Mouse (Mus musculus) retina, postnatal 7 days (tissue): ENCODE data around the gene Zfhx3.
A peak's percentile ranks its signal among the peaks of the same experiment; 100 is the strongest.

Experiments used
- DNase-seq: peaks from one replicate; pipeline ENCODE4 v3.0.0-alpha.2; 2012; ENCODE audit warnings: low read depth, low spot score

Zfhx3 gene

GRCm38 (mm10) chr8:108537686-108538551 is 595.5 kb downstream of the Zfhx3 start:
- DNase-seq, result no peak

- DNase-seq, result peak; percentile 6
Observed at GRCm38 (mm10) chr8:108538929-108539555, 596.6 kb downstream of the Zfhx3 start.

DNA sequence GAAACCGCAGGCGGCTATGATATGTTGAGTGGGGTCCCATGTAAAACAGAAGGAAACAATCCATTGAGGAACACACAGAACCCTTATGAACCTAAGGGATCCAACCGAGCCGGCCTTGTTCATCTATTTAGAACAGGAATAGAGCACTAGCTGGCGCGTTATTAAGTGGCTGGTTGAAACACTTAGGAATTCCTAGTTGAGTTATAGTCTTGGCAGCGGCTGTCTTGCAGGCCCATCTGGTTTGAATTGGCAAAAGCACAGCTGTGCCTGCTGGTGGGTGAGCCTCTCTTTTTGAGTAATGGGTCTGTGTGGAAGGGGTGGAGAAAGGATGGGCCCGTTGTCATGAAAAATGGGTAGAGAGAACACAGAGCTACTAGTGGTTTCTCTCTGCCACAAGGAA is 610.1 kb downstream of the Zfhx3 start:
- no peak for DNase-seq

DNA sequence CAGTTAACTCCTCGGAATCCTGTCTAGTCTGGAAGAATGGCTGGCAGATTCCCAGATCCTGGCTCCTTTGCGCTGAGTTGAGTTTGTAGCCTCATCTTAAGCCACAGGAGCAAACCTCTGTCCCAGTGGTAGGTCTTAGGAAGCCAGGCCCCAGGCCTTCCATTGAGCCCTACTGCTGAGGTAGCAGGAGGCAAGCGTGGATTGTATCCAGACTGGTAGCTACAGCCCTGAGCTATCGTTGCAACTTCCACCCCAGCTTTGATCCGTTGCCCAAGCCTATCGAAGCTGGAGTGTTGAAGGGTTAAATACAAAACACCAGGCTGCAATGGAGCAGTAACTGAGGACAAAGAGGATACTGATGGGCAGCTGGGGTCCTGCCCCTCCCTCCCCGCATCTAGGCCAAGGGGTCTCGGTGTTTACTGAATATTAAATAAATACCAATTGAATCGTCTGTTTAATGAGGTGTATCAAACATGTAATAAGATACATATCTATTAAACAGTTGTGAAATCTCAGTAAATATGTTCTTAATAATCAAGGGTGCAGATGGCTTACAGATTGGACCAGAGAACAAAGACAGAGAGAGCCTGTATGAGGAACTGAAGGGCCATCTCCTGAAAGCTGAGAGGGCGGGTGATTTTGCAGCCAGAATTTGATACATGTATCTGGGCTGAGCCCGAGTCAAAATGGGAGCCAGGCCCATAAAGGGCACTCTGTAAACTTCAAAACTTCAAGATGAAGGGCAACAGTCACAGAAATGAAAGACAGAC is 611.5 kb downstream of the Zfhx3 start:
- DNase-seq, result no peak

- DNase-seq, result no peak
Observed at GRCm38 (mm10) chr8:108554578-108555245, 612.3 kb downstream of the Zfhx3 start.

- DNase-seq, result no peak
Observed at GRCm38 (mm10) chr8:108563420-108563819, 621.0 kb downstream of the Zfhx3 start.

DNA sequence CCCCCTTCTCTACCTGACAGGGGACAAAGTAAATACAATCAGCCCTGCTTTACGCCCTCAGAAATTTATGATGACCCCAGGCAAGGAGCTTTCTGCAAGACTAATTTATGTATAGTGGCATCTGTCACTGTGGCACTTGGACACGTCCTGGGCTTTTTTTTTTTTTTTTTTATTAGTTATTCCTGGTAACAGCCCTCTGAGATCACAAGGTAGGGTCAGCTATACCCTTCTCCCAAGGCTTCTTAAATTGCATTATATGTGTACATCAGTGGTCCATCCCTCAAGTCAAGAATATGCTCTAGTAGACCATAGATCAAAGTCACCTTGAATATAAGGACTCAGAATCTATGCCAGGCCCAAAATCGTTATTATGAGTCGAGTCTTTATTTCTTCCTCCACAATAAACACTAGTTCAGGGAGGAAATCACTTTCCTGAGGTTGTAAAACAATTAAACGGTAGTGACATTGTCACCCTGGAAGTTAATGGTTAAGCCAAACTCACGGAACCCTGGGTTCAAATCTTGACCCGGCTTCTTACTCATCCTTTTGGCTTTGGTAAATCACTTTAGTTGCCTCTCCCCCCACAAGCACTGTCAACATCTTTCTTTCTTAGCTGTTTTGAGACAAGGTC is 621.6 kb downstream of the Zfhx3 start:
- DNase-seq, result no peak

DNA sequence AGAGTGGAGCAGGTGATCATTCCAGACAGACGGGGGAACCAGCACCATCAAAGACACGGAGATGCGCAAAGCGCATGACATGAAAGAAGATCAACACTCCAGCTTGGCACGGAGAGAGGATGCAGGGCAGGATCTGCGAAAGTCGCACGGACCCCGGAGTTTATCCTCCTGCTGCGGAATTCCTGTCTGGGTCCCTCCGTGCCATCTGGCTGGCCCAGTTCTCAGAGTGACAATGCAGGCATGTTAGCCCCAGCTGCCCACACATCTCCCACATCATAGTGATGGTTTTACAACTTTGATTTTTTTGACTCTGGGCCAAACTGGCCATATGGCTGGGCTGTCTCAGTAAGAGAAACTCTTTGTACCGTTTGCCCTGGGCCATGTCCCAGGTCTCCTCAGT is 623.6 kb downstream of the Zfhx3 start:
- DNase-seq, result peak; percentile 34

DNA sequence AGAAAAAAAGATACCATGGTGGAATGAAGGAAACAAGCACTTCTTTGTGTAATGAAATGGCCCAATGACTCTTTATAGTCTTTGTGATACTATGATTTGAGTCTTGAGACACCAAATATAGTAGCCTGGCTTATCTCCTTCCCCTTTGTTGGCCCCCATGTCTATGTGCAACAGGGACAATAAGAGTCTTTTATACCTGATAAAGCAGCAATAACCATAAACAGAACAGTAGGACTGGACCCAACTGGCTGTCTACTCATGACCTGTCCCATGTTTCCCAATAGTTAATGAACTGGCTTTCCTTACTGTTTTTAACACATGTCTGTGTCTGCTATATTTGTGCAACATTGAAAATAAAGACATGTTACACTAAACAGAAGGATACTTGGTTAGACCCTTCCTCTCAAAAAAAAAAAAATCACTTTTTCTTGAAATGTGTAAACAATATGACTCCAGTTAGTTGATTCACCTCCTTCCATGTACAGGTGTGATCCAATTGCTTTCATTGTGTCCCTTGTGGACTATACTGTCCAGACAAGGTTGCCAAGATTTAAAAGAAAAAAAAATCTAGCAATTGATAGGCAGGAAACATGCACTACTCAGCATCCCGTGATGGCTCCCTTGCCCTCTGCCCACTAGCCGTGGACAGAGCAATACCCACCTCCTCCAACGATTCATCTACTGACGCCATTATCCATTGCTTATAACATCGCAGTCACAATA is 631.0 kb downstream of the Zfhx3 start:
- DNase-seq, result no peak

GRCm38 (mm10) chr8:108574101-108574500 is 631.7 kb downstream of the Zfhx3 start:
- DNase-seq, result no peak

DNA sequence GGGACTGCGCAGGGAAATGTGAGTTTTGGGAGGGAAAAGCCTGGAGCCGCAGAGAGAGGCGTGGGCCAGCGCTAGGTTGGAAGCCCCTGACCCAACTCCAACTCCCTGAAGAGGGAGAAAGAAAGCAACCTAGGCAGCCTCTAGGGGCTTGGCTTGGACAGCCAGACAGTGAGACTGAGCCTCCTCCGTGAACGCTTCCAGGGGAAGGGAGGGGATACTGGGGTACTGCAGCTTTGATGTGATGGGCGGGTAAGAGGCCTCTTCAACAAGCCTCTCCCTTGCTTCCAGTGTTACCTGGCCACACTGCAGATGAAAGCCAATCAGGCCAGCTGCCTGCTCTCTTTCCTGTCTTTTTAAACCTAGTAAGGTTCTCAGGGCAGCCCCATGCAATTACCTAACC is 635.1 kb downstream of the Zfhx3 start:
- DNase-seq, result no peak

DNA sequence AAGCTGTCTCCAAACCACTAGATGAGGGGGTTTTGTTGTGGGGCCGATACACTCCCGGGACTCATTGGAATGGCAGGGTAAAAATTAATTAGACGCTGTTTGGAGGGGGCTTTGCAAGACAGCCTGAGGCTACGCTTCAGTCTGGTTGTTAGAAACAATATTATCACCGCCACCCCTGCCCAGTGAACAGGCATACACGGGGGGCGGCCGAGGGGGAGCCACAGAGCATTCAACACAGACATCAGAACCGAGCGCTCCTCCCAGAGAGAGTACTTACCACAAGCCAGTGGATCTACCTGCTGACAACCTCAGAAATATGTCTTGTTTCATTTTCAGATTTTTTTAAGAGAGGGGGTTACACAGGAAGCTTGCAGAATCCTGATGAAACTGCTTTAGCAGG is 635.9 kb downstream of the Zfhx3 start:
- no peak for DNase-seq

- DNase-seq, result no peak
Observed at GRCm38 (mm10) chr8:108579808-108580207, 637.4 kb downstream of the Zfhx3 start.

DNA sequence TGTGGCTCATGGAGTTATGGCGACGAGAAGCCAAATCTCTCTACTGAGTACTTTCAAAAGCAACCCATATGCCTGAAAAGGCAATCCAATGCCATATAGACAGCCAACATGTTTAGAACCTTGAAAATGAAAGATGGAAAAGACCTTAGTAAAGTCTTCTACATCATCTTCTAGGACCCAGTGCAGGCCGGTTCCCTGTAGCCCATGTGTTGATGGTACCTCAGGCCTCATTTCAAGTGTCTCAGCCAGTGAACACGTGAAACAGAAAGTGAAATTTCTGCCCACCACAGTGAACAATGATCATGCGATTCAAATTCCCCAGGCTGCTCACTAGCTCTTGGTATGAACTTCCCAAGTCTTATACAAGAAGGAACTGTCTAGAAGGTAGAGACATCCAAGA is 637.9 kb downstream of the Zfhx3 start:
- DNase-seq, result no peak

DNA sequence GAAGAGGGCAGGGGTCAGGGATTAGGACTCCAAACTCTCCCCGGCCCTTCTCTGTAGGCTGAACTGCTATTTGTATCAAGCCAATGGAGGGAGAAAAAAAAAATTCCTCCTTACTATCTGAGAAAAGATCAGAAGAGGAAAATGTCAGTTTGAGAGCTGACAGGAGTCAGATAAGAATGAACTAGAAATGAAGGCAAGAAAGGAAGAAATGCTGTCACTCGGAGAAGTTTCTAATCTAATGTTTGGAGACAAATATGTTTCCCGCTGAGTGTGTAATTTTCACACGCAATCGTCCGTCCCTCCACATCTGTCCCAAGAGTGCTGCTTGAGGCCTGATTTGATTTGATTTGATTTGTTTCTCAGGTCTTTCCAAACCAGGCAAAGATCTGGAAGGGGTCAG is 639.1 kb downstream of the Zfhx3 start:
- no peak for DNase-seq

- no peak for DNase-seq
Observed at GRCm38 (mm10) chr8:108582251-108582650, 639.8 kb downstream of the Zfhx3 start.

- DNase-seq, result no peak
Observed at GRCm38 (mm10) chr8:108583261-108583660, 640.8 kb downstream of the Zfhx3 start.

- no peak for DNase-seq
Observed at GRCm38 (mm10) chr8:108583867-108584661, 641.6 kb downstream of the Zfhx3 start.

DNA sequence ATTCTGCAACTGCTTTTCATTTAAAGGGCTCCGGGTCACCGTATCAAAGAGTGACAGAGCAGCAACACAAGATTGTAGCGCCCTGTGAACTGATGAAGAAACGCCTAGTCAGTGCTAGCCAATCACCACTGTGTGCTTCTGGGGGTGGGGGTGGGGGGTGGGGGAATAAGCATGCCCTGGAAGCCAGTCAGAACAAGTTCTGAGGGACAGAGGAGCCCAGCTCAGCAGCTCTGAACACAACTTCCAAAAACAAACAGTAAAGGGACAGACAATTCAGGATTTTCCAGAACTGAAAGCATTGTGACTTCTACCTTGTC is 642.2 kb downstream of the Zfhx3 start:
- DNase-seq, result no peak

- DNase-seq, result no peak
Observed at GRCm38 (mm10) chr8:108591037-108591436, 648.6 kb downstream of the Zfhx3 start.
